Mouse (Mus musculus): ENCODE measurements around the gene Ldlrad3. TPM values are rescaled to one million over a fixed set of nuclear protein-coding genes. Genes with fewer than 3 reads are reported as not detected.
A peak's percentile ranks its signal among the peaks of the same experiment; 100 is the strongest.

The Ldlrad3 gene
- polyA plus RNA-seq, 2 experiments from 2014 or later, result 0.28 to 0.70 TPM

DNA sequence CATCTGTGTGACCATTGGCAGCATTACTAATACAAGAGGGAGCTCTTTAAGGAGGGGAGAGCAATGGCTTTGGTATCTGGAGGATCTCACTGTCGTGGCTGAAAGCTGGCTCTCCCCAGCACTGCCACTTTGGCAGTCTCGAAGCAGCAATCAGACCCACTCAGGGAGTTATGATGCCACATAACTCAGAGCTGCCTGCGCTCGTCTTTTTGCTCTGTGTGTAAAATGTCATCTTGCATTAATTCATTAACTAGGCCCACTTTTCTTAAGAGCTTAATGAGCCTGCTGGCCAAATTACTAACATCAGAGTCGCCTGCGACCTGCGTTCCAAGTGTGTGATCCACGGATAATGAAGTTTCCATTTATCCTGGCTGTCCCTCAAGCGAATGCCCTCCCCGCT is 230.1 kb downstream of the Ldlrad3 start:
- no peak for ATAC-seq

DNA sequence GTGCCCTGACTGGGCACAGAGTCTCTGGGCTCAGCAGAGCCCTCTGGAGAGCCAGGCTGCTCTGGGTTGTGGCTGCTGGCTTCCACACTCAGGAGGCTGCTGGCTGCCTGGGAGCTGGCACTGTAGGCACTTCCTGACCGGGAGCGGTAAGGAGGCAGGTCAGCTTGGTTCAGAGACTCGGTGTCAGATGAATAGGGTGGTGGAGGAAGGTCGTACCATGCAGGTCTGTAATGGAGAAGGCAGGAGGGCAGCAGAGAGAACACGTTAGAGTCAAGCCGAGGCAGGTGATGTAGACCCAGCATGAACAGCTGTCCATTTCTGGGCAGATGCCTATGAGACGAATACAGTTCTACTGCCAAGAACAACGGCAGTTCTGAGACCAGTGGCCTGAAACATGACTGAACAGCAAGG is 233.2 kb downstream of the Ldlrad3 start:
- no peak for ATAC-seq

DNA sequence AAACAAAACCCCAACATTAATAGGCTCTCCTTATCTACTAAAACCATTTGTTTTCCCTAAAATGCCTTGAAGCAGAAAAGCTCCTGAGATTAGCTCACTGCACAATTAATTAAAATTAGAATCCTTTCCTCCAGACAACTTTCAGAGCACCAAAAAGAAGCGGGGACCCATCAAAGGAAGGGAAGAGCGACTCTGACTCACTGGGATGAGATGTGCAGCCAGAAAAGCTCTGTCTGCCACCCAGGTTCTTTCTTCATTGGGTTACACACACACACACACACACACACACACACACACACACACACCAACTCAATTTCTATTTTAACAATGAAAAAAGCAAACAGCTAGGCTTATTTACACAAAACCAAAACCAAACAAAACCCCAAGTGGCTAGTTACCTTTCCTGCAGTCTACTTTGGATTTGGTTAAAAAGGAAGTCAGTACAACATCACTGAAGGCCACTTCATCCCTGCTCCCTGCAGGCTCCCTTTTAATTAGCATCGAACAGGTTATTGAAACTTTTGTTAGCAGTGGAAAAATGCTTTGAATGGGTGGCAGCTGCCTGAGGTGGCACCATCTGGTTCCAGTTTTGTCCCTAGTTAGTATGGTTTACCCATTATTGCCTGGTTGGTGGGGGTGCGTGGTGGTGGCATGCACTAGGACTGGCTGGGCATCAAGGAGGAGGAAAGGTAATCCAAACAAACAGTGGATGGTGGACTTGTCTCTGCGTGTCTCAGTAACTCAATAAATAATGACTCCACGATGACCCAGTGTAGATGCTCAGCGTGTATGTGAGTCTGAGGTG is 235.3 kb downstream of the Ldlrad3 start:
- ATAC-seq, result no peak

DNA sequence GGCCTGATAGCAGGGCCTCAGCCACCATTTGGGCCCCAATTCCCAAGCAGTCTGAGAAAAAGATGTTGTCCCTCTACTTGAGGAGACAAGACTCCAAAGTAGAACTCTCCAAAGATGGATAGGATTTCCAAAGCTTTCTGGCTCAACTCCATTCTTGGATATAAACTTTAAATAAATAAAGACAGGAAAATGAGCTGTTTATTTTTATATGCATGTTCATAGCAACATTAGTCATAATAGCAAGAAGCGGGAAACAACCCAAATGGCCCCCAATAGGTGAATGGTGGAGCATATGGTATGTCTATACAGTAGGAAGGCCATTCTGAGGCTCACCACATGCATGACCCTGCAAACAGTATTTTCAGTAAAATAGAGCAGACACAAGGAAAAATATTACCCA is 251.2 kb downstream of the Ldlrad3 start:
- no peak for ATAC-seq

DNA sequence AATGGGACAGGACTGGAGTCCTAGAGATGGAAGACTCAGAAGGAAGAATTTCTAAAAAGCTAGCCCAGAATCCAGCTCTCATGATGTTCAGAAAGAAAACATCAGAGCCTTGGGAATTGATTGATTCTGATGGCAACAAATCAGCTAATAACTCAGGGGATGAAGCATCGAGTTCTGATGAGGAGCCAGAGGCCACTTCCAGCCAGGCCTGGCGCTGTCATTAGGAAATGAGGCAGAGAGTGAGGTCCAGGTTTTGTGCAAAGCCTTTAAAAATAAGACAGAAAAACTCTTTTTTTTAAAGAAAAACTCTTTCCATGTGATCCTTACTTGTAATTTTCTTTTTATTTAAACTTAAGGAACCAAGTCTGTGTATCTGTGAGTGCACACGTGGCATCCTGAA is 252.9 kb downstream of the Ldlrad3 start:
- no peak for ATAC-seq

DNA sequence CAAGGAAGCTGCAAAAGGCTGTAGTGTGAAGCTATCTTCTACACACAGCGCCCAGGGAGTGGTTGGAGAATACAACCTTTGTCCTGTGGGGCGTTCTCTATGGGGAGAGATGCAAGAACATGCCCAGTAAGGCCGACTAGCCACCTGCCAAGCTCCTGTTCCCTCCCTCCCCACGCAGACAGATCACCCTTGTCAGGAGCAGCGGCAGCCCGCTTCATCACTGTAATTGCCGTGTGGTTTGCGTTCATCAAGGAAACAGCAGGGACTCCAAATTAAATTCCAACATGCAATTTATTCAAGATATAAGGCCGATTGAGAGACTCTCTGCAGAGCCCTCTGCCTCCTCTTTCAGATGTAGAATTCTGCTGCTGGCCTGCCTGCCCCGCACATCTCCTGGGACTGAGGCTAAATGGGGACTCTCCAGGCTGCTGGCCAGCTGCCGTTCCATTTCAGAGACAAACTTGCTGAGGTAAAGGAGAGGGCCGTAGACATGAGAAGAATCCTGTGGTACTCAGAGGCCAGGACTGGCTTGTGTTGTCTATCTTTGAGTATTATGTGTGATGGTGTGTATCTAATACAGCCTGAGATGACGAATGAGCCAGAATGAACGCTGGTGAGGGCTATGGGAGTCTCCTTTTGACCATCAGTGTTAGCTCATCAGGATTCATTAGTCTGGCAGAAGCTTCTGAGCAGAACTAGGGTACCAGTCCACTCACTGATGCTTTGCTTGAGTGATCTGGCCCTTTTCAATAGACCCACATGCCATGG is 253.8 kb downstream of the Ldlrad3 start:
- ATAC-seq, result no peak

DNA sequence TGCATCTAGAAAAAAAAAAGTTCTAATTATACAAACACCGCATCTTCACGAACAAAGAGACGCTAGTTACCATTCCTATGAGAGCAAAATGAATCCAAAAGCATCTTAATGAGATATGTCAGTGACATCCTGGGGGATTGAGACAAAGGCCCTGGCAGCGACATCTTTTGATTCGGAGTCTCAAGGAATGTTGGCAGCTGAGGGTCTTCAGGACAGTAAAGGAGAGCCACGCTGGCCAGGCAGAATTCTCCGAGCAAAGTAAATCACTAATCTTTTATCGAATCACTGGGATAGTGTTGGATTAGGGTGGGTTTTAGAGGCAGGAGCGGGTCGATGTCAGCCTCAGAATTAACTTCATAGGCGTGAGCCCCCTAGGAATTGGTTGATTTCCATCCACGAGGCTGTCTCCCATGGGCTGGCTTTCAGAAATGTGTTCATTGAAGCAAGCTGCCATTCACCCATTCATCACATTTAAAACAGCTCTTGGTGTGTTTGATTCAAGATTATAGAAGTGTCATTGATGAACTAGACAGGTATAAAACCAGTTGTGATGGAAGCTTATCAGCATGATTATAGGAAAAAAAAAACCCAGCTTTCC is 260.5 kb downstream of the Ldlrad3 start:
- ATAC-seq, result no peak

DNA sequence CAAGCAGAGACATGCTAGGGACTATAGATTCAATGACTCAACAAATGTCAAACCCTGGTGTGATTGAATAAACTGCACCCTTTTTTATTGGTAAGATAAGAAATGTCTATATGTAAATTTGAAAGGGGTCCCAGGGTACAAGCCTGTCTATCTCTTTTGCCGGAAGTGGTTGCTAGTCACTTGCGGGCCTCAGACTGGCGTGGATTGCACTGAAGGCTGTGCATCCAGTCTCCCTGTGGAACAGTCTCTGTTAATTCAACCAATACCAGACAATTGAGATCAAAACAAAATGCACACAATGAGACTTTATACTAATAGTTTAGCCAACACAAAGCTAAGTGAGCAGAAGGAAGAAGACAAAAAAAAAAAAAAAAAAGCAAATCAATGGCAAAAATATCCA is 261.0 kb downstream of the Ldlrad3 start:
- ATAC-seq, result no peak

DNA sequence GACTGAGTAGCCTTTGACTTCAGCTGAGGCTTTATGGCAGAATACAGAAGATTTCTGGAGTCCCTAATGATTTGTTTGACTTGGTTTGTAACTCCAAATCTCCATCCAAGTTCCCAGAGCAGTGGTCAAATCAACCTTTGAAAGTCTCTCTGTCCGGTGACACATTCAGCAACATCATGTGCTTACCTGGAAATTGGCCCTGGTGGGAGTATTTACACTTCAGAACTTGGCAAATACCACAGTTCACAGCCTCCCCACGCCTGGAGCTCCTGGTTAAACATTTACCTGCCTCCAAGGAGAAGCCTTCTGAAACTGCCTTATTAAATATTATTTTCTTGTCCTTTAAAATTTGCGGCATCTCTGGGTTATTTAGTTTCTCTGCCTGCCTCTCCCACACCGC is 263.0 kb downstream of the Ldlrad3 start:
- no peak for ATAC-seq

DNA sequence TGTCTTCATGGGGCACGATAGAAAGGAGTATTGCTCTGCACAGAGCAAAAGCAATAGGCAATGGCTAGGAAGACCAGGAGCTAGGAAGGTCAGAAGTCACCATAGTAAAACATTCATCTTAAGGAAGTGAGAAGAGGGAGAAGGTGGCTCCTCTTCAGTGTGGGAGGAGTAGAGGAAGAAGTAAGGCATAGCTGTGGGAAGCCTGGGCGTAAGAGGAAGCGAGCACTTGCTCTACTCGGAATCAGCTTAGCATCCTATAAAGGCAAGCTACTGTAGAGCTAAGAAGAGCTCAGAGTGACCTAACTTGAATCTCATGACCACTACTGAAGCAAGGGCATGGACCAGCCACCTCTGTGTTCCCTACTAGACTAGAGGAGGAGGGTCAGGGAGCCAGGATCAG is 263.9 kb downstream of the Ldlrad3 start:
- no peak for ATAC-seq

DNA sequence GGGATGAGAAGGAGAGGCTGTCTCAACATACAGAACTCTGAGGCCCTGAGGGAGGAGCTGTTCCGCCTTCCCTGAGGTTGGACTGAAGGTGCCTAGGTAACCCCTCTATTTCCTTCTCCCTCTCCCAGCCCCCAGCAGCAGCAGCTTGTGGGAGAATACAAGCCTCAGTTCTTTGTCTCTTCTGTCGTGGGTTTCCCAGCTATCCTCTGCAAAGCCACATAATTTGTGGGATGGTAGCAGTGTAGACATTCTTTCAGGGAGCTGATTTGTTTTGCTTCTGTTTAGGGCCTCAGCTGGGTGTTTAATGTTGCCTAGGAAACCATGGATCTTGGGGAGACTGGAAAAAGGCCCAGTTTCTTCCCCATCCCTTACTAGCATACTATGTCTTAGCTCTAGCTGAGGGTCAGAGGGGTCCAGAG is 266.0 kb downstream of the Ldlrad3 start:
- ATAC-seq, result no peak

DNA sequence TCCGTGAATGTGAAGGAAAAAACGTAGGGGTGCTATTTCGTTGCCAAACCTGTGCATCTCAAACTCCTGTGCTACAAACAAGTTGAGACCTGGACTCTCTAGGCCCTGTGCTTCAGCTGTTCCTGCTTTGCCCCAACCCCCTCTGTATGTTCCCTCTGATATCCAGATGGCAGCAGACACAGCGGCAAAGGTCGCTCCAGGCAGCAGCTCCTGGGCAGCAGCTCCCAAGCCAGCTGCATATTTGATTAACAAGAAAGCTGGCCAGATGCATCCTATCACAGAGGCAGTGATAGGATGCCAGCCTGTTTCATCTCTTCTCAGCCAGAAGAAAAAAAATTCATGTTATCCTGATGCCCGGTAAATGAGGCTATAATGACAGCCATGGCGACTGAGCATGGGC is 267.7 kb downstream of the Ldlrad3 start:
- ATAC-seq, result no peak

DNA sequence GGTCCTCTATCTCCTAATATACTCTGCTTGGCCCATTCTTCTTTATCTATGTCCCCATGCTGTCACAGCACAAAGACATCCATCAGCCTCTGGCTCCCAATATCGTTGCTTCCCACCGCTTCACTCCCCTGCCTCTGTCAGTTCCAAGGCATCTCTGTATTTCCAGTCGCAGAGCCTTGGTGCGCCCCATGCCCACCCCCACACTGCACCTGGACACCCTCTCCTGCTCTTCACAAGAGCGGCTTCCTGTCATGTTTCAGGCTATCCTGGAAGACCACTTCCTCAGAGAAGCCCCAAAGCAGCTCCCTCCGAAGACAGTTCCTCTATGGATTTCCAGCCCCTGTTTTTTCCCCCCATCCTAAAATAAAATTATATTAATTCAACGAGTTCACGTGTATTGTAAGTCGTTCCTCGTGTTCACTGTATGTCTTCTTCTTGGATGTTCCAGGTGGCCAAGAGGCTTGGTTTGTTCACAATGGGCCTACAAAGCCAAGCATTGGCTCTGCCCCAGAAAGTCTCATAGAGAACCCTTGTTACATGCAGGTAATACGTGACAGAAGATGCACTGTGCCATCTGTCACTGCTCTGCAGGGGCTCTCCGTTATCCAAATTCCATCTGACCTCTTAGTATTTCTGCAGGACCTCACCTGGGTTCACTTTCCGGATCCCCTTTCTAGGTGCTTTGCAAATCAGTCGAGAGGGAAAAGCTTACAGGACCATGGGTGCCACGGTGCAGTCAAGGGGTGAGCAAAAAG is 276.7 kb downstream of the Ldlrad3 start:
- ATAC-seq, result no peak

DNA sequence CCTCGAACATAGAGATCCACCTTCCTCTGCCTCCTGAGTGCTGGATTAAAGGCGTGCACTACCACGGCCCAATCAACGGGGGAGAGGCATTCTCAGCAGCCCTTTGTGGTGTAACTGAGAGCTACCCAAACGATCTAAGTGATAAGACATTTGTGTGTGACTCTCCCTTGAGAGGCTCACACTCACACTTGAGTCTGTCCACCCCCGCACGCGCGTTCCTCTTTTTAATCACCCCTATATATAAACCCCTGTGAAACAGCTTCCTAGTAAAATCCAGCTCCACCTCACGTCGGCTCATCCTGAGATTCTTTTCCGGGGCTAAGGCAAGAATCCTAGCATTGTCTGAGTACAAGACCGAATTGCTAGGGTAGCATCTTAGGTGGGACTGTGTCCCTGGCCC is 277.4 kb downstream of the Ldlrad3 start:
- no peak for ATAC-seq

DNA sequence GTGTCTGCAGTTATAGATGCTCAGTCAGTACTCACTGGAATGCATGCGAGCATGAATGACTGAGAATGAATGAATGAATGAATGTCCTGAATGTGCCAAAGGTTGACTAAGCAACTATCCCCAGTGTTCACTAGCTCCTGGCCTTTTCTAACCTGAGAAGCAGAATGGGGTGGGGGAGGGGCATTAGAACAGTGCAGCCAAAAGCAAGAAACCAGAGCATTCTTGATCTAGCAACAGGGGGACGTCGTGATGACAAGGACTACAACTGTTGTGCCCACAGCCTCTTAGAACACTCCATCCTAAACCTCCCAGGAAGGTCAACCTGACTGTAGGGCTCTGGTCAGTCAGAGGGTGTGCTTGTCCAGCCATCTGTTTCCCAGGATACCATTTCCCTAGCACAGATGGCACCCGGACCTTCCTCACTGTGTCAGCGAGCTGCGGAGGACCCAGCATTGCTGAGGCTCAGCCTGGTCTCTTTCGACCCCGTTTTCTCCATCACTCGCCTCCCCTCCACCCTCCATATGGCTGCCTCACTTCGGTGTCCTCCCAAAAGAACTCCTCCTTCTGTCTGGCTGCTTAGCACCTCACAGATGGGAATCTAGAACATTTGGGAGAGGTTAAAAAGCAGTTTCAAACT is 278.7 kb downstream of the Ldlrad3 start:
- no peak for ATAC-seq

DNA sequence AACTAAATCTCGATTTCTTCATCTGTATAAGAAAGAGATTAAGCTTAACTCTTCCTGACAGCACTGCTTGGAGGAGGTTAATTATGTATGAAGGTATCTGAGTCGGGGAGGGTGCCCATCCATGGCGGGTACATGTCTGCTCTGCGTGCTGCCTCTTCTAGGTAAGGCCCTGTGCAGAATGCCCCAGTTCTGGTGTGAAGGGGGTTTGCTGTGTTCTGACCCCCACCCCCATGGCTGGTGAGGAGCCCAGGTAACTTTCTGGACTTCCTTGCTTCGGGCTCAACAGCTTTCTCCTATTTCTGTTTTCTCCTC is 279.9 kb downstream of the Ldlrad3 start:
- ATAC-seq, result no peak

DNA sequence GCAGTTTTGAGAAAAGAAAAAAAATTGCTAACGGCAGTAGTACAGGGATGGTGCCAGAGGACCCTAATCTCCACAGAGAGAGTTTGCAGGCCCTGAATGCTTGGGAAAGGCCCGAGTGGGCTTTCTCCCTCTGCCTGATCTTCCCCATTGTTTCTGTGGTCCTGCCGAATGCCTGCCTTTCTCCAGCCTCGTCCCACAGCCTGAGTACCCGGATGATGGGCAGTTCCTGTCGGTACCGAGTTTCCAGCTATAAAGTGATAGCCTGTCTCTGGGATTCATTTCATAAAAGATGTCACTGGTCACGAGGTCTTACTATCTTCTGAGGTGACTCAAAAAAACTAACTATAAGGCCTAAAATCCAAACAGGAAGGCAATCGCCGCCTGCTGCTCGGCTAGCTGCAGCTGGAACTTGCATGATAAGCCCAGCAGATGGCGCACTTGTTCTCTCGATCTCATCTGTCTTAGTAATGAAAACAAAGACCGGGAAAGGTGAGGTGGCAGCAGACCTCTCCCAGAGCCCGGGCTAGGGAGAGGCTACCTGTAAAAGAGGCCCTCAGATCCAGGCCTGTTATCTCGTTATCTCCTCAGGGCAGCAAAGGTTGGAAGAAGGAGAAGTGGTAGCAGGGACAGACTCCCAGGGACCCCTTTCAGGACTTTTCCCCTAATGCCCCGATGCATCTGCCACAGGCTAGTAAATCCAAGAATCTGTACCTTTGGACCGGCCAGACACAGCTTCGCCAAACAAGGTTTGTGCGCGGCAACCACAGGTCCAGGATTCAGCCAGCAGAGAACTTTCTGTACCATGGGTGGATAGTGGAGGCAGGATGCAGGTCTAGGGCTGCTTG is 280.4 kb downstream of the Ldlrad3 start:
- peak; percentile 87 for ATAC-seq

DNA sequence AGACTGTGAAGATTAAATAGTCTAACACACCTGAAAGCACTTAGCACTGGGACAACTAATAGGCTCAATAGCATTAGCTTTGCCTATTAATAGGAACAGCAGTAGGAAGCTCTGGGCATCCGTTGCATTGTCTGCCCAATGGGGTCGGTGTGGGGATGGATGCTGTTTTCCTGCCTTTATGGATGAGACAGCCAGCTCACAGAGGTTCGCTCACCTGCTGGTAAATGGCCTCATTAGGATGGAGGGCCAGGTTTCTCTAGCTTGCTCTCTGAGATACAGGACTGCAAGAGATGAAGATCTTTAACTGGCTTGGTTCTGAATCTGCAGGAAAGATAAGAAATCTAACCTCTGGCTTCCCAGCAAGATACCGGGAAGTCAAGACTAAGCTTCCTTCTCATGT is 284.0 kb downstream of the Ldlrad3 start:
- no peak for ATAC-seq
